Mouse (Mus musculus): ENCODE data around the gene Col18a1. TPM values are rescaled to one million over a fixed set of nuclear protein-coding genes. Genes with fewer than 3 reads are reported as not detected.

The Col18a1 gene
- polyA plus RNA-seq, 1 experiment = 45.2 TPM

DNA sequence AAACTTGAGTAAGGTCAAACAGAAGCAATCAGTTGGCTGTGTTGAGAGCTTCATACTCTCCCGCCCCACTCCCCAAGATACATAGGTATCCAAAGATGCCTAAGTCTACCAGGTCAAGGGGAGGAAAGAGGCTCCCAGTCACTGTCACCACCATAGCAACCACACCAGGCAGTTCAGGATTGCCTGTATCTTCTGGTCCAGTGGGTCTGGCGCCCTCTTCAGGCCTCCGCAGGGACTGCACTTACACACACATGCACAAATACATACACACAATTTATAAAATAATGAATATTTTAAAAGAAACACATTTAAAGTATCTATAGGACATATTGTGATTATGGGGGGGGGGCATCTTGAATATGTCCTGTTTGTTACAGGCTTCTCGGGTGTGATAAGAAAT is 45.8 kb downstream of the Col18a1 start:
- no peak for DNase-seq (ENCODE audit: low read depth)
- TF ChIP-seq CTCF (IDR thresholded peaks at IDR 0.05; ENCODE audit: borderline replicate concordance, extremely low read depth, insufficient read depth, insufficient read length) (peak; percentile 54), POLR2A (IDR thresholded peaks at IDR 0.05; ENCODE audit: borderline replicate concordance, extremely low read depth, insufficient read depth, insufficient read length, poor library complexity, severe bottlenecking) (no peak)

GRCm38 (mm10) chr10:77119437-77119836 is 46.9 kb downstream of the Col18a1 start:
- no peak for TF ChIP-seq CTCF (IDR thresholded peaks at IDR 0.05; ENCODE audit: borderline replicate concordance, extremely low read depth, insufficient read depth, insufficient read length)
- no peak for TF ChIP-seq POLR2A (IDR thresholded peaks at IDR 0.05; ENCODE audit: borderline replicate concordance, extremely low read depth, insufficient read depth, insufficient read length, poor library complexity, severe bottlenecking)
- no peak for DNase-seq (ENCODE audit: low read depth)

DNA sequence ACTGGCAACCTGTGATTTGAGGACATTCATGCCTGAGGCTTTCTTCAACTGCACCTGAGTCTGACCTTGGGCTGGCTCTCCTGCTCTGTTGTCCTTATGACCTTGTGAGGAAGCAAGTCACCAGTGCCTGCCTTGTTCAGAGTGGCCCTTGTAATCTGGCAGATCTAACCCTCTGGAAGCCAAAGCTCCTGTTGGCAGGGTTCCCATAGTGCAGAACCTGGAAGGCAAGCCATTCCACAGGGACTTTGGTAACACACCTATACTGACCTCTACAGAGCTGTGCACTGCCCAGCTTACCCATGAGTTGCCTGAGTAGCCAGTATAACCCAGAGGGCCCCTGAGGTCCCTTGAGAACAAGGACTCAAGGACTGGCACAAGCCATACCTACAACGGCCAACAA is 48.0 kb downstream of the Col18a1 start:
- no peak for TF ChIP-seq CTCF (IDR thresholded peaks at IDR 0.05; ENCODE audit: borderline replicate concordance, extremely low read depth, insufficient read depth, insufficient read length)
- no peak for TF ChIP-seq POLR2A (IDR thresholded peaks at IDR 0.05; ENCODE audit: borderline replicate concordance, extremely low read depth, insufficient read depth, insufficient read length, poor library complexity, severe bottlenecking)
- DNase-seq (ENCODE audit: low read depth) = no peak

GRCm38 (mm10) chr10:77116537-77117455 is 49.6 kb downstream of the Col18a1 start:
- TF ChIP-seq POLR2A (IDR thresholded peaks at IDR 0.05; ENCODE audit: borderline replicate concordance, extremely low read depth, insufficient read depth, insufficient read length, poor library complexity, severe bottlenecking) (no peak), CTCF (IDR thresholded peaks at IDR 0.05; ENCODE audit: borderline replicate concordance, extremely low read depth, insufficient read depth, insufficient read length) (no peak)
- peak; percentile 33 for DNase-seq (ENCODE audit: low read depth)

DNA sequence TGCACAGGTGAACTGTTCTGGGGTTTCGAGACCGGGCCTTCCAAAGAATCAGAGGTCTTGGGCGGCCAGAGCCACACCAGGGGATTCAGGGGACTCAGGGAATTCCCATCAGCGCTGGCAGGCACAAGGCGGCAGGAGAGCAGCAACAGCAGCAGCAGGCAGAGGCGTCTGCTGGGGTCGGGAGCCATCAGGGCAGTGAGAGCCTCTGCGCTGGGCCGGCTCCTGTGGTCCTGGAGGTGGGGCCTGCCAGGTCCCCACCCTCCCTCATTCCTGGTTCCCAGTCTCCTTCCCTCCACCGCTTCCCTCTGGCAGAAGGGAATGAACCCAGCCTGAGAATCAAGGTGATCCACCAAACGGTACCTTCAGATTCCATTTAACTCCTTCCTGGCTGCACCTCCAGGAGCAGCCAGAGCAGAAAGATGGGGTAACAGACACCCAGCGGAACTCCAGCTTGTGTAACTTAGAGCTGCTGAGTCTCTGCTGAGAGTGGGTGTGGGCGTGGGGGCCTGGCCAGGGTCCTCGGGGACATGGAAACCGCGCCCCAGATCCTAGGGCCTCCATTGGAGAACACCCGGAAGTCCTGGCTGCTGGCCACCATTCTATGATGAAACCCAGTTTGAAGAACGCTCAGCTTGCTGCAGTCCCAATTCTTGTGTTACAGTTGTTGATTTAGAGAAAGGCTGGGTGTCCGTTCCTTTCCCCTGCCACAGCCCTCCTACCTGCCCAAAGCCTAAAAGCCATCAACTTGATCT is 52.7 kb downstream of the Col18a1 start:
- TF ChIP-seq CTCF (IDR thresholded peaks at IDR 0.05; ENCODE audit: borderline replicate concordance, extremely low read depth, insufficient read depth, insufficient read length) = no peak
- no peak for TF ChIP-seq POLR2A (IDR thresholded peaks at IDR 0.05; ENCODE audit: borderline replicate concordance, extremely low read depth, insufficient read depth, insufficient read length, poor library complexity, severe bottlenecking)
- DNase-seq (ENCODE audit: low read depth) = no peak

DNA sequence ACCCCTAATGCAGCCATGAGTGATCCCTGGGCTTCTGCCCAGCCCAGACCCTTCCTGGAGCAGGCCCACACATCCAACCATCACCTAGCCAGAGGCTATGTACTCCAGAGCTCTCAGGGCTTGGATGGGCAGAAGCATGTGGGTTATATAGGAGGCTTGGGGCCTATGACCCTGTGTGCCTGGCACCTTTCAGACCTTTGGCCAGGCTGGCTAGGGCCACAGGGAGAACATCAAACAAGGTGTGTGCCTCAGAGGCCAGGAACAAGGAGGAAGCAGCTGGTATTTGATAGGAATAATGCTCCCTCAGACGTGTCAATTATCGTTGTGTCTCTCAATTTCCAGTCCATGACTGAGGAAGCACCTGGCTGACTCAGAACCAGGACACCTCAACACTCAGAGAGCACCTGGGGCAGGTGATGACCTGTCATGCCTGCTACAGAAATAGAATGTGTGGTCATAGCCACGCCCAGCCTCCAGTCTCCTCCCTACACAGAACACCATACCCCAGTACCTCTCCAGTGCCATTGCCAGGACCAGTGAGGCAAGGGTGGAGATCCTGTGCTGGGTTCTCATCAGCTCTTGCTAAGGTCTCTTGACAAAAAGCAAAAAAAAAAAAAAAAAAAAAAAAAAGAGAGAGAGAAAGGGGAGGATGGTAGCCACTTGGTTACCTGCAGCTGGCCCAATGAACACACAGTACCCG is 54.6 kb downstream of the Col18a1 start:
- DNase-seq (ENCODE audit: low read depth) = no peak

DNA sequence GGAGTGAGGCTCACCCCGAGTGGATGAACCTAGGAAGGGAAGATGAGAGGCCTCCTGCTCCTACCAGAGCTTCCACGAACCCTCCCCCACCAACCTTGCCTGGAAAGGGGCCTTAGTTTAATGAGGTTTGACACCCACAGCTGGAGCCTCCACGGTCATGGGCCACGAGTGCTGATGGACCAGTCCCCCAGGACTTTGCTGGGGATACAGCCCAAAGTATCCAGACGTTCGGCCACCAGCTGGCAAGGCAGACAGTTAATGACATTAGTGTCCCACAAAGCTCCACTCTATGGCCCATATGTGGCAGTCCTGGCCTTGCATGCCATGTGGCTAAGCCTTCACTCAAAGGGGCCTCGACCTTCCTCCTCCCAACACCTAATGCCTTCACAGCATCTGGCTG is 55.5 kb downstream of the Col18a1 start:
- no peak for DNase-seq (ENCODE audit: low read depth)
- TF ChIP-seq POLR2A (IDR thresholded peaks at IDR 0.05; ENCODE audit: borderline replicate concordance, extremely low read depth, insufficient read depth, insufficient read length, poor library complexity, severe bottlenecking) = no peak
- no peak for TF ChIP-seq CTCF (IDR thresholded peaks at IDR 0.05; ENCODE audit: borderline replicate concordance, extremely low read depth, insufficient read depth, insufficient read length)

More for the DNA sequence above, 54.6 kb downstream of the Col18a1 start:
- TF ChIP-seq POLR2A (IDR thresholded peaks at IDR 0.05; ENCODE audit: borderline replicate concordance, extremely low read depth, insufficient read depth, insufficient read length, poor library complexity, severe bottlenecking) (no peak), CTCF (IDR thresholded peaks at IDR 0.05; ENCODE audit: borderline replicate concordance, extremely low read depth, insufficient read depth, insufficient read length) (no peak)

DNA sequence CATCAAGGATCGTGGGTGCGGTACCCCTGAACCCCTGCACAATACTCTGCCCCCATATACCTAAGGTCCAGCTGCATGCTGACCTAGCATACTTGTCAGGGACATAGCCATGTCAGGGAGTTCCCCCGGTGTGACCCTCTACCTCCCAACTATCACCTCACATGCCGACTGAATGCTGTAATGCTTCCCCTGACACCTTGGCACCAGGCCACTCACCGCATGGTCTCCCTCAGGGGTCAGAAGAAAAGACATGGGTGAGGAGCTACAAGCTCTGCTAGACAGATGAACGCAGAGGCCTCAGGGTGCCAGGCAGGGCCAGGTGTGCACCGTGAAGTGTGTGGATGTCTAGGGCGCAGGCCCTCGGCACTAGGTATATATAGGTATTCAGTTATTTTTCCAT is 56.3 kb downstream of the Col18a1 start:
- TF ChIP-seq POLR2A (IDR thresholded peaks at IDR 0.05; ENCODE audit: borderline replicate concordance, extremely low read depth, insufficient read depth, insufficient read length, poor library complexity, severe bottlenecking) (no peak), CTCF (IDR thresholded peaks at IDR 0.05; ENCODE audit: borderline replicate concordance, extremely low read depth, insufficient read depth, insufficient read length) (no peak)
- no peak for DNase-seq (ENCODE audit: low read depth)

DNA sequence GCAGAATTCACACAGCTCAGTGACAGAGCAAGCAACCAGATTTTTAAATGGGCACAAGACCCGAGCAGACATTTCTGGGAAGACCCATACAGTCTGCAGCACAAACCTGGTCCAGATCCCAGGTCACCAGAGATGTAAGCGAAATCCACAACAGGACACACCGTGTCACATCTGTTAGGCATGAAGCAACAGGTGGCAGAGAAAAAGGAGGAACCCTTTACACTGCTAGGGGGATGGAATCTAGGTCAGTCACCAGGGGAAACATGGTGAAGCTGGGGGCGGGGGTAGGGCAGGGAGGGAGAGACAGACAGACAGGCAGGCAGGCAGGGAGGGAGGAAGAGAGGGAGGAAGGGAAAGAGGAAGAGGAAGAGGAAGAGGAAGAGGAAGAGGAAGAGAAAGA is 58.2 kb downstream of the Col18a1 start:
- no peak for TF ChIP-seq CTCF (IDR thresholded peaks at IDR 0.05; ENCODE audit: borderline replicate concordance, extremely low read depth, insufficient read depth, insufficient read length)
- no peak for TF ChIP-seq POLR2A (IDR thresholded peaks at IDR 0.05; ENCODE audit: borderline replicate concordance, extremely low read depth, insufficient read depth, insufficient read length, poor library complexity, severe bottlenecking)
- no peak for DNase-seq (ENCODE audit: low read depth)

GRCm38 (mm10) chr10:77104327-77104726 is 62.0 kb downstream of the Col18a1 start:
- TF ChIP-seq POLR2A (IDR thresholded peaks at IDR 0.05; ENCODE audit: borderline replicate concordance, extremely low read depth, insufficient read depth, insufficient read length, poor library complexity, severe bottlenecking) = no peak
- no peak for TF ChIP-seq CTCF (IDR thresholded peaks at IDR 0.05; ENCODE audit: borderline replicate concordance, extremely low read depth, insufficient read depth, insufficient read length)
- no peak for DNase-seq (ENCODE audit: low read depth)

GRCm38 (mm10) chr10:77103689-77104088 is 62.7 kb downstream of the Col18a1 start:
- TF ChIP-seq POLR2A (IDR thresholded peaks at IDR 0.05; ENCODE audit: borderline replicate concordance, extremely low read depth, insufficient read depth, insufficient read length, poor library complexity, severe bottlenecking) = no peak
- TF ChIP-seq CTCF (IDR thresholded peaks at IDR 0.05; ENCODE audit: borderline replicate concordance, extremely low read depth, insufficient read depth, insufficient read length) = no peak
- no peak for DNase-seq (ENCODE audit: low read depth)
